Mouse (Mus musculus) bone marrow, adult 2 months (tissue): ENCODE results near the gene Zfp369.

Source experiments
- CTCF ChIP-seq: fragments of 200-500 bp; IDR thresholded peaks from 2 replicates; pipeline ENCODE4 v1.5.1; 2011; ENCODE audit warnings: low read length, control low read depth; ENCODE audit not compliant: control insufficient read depth, insufficient read depth
- POLR2A ChIP-seq: fragments of 200-500 bp; IDR thresholded peaks from 2 replicates; pipeline ENCODE4 v1.6.1; 2011; ENCODE audit warnings: low read depth, mild to moderate bottlenecking, control low read depth, low read length, borderline replicate concordance; ENCODE audit not compliant: control insufficient read depth

DNA sequence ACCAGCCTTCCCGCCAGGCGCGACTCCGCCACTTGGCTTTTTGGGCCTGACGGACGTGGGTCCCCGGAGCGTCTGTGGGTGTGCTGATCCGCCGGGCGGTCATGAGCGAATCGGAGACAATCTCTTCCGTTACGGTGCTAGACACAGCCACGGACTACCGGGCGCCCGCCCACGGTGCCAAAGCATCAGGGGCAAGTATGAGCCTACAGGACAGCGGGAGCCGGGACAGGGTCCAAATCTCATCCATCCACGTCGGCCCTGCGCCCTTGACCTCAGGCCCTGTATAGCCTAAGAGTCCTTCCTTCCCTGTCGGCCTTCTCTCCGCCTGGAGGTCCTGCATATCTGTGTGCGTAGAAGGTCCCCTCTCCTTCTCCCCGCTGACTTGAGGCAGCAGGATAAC lies 19.4 kb upstream of the Zfp369 start, which contains the start of gene Gm10775:
- TF ChIP-seq CTCF (no peak), POLR2A (no peak)
